Comparison of ENCODE assay signal across 22 mouse cellular contexts in the genomic region with DNA sequence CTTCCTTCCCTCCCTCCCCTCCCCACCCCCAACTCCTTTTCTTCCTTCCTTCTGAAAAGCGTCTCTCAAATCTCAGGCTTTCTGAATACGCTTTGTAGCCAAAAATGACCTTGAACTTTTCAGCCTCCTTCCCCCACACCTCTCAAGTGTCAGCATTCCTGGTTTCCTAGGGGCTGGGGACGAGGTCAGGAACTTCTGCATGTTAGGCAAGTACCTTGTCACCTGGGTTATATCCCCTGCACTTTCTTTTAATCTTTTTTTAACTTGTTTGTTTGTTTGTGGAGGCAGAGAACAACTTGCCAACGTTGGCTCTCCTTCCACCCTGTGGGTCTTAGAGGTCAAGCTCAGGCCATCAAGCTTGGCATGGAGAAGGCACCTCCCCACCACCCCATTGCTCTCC. TPM values are rescaled to one million over a fixed set of nuclear protein-coding genes. Genes with fewer than 3 reads are reported as not detected.
DNase-seq lines count a peak whose midpoint lies in the region; ATAC-seq lines count a peak whose summit lies in the region.
"Had no signal": no experiment of that assay in that cellular context is flagged by ENCODE, and none has a peak within 500 bp of the region (broad histone marks: within the 10 kb centered on the region; RNA-seq: fewer than 3 reads in every experiment).

No protein-coding gene starts in this region.

- no peak overlapping the region for H3K27ac ChIP-seq in heart, embryonic 12.5 days (ENCODE audit: poor library complexity, severe bottlenecking)
- 0 out of 2 replicates have a peak overlapping the region, but pooled peaks have one; percentile 28 for H3K27ac ChIP-seq in kidney, embryonic 16.5 days (ENCODE audit: low read length)
- peak overlapping the region; percentile 75 for H3K27ac ChIP-seq in intestine, embryonic 15.5 days
- H3K27ac ChIP-seq: embryonic facial prominence, embryonic 15.5 days; forebrain, embryonic 15.5 days; hindbrain, embryonic 10.5 days; hindbrain, embryonic 14.5 days had no signal

- DNase-seq in heart, adult 11 months = peak; percentile 52
- DNase-seq in kidney, postnatal 25 days = no peak
- DNase-seq in urinary bladder, postnatal 25 days (ENCODE audit: low spot score) = no peak
- no peak for DNase-seq in layer of hippocampus, adult 18-20 months (ENCODE audit: low spot score in 2 of 2)
- DNase-seq: adrenal gland, adult 8-10 months; adrenal gland, postnatal 36 days; B cell, adult 2 months; cerebellum, adult 11 months; cerebellum, adult 8-10 months; cerebellum, postnatal 14 days; embryo, embryonic 11 days; gastrocnemius, postnatal 10 days had no signal

- 25% methylated on average over 4 of the region's 4 CpGs for WGBS in heart, embryonic 12.5 days
- 17% methylated on average over 4 of the region's 4 CpGs for WGBS in kidney, embryonic 16.5 days
- 45% methylated on average over 4 of the region's 4 CpGs for WGBS in intestine, embryonic 15.5 days

- no peak overlapping the region for H3K4me3 ChIP-seq in heart, embryonic 12.5 days
- no peak overlapping the region for H3K4me3 ChIP-seq in kidney, embryonic 16.5 days (ENCODE audit: low read length)
- no peak overlapping the region for H3K4me3 ChIP-seq in intestine, embryonic 15.5 days (replicated peaks)
- H3K4me3 ChIP-seq: embryonic facial prominence, embryonic 15.5 days; erythroblast, embryonic 14.5 days; forebrain, embryonic 15.5 days; hindbrain, embryonic 10.5 days had no signal

- H3K4me2 ChIP-seq in heart, embryonic 12.5 days = no peak overlapping the region
- H3K4me2 ChIP-seq in kidney, embryonic 16.5 days (replicated peaks; ENCODE audit: low read depth, low read length) = no peak overlapping the region
- peak overlapping the region; percentile 26 for H3K4me2 ChIP-seq in intestine, embryonic 15.5 days (replicated peaks)
- H3K4me2 ChIP-seq: embryonic facial prominence, embryonic 15.5 days; forebrain, embryonic 15.5 days; hindbrain, embryonic 14.5 days had no signal

- H3K36me3 ChIP-seq in heart, embryonic 12.5 days = no peaks in the 10 kb centered on the region
- no peaks in the 10 kb centered on the region for H3K36me3 ChIP-seq in kidney, embryonic 16.5 days (ENCODE audit: insufficient read depth, low read length)
- no peaks in the 10 kb centered on the region for H3K36me3 ChIP-seq in intestine, embryonic 15.5 days
- H3K36me3 ChIP-seq: embryonic facial prominence, embryonic 15.5 days; forebrain, embryonic 15.5 days; hindbrain, embryonic 10.5 days had no signal

- H3K9me3 ChIP-seq in heart, embryonic 12.5 days (replicated peaks) = no peaks in the 10 kb centered on the region
- H3K9me3 ChIP-seq in kidney, embryonic 16.5 days (ENCODE audit: low read length) = no peaks in the 10 kb centered on the region
- H3K9me3 ChIP-seq in intestine, embryonic 15.5 days = no peaks in the 10 kb centered on the region
- H3K9me3 ChIP-seq: embryonic facial prominence, embryonic 15.5 days; forebrain, embryonic 15.5 days; hindbrain, embryonic 10.5 days had no signal

- no peaks in the 10 kb centered on the region for H3K27me3 ChIP-seq in heart, embryonic 12.5 days (replicated peaks)
- no peaks in the 10 kb centered on the region for H3K27me3 ChIP-seq in kidney, embryonic 16.5 days (ENCODE audit: insufficient read depth, low read length)
- H3K27me3 ChIP-seq in intestine, embryonic 15.5 days (replicated peaks) = no peaks in the 10 kb centered on the region
- H3K27me3 ChIP-seq: embryonic facial prominence, embryonic 15.5 days; forebrain, embryonic 15.5 days; Patski had no signal

- no peak for ATAC-seq in heart, embryonic 12.5 days (ENCODE audit: insufficient number of reproducible peaks, low FRiP score)
- no peak for ATAC-seq in kidney, embryonic 16.5 days (ENCODE audit: low FRiP score, low TSS enrichment)
- ATAC-seq in intestine, embryonic 15.5 days = peak; percentile 32
- ATAC-seq: CD4-positive, CD25-positive, alpha-beta regulatory T cell, adult 4 months; forebrain, embryonic 15.5 days; Patski had no signal

- H3K9ac ChIP-seq in heart, embryonic 12.5 days = no peak overlapping the region
- H3K9ac ChIP-seq in kidney, embryonic 16.5 days (replicated peaks; ENCODE audit: low read length) = no peak overlapping the region
- no peak overlapping the region for H3K9ac ChIP-seq in intestine, embryonic 15.5 days
- H3K9ac ChIP-seq: embryonic facial prominence, embryonic 15.5 days; forebrain, embryonic 15.5 days; hindbrain, embryonic 14.5 days had no signal

- peaks cover 40% of the 10 kb centered on the region for H3K4me1 ChIP-seq in heart, embryonic 12.5 days (replicated peaks)
- peaks cover 55% of the 10 kb centered on the region for H3K4me1 ChIP-seq in kidney, embryonic 16.5 days (ENCODE audit: insufficient read depth, low read length)
- peaks cover 19% of the 10 kb centered on the region; the same call in 1 of the 2 replicates for H3K4me1 ChIP-seq in intestine, embryonic 15.5 days (replicated peaks)

RNA-seq across cellular contexts. Expression of gene Suclg2, which starts 9.1 kb away (rescaled TPM):
- polyA plus RNA-seq in heart, embryonic 12.5 days (2016; fragmentation: Nextera tagmentation; extraction: Ambion mirVana) = 94.7 and 98.7 TPM in 2 replicates
- polyA plus RNA-seq in kidney, embryonic 16.5 days (2015; fragmentation: Nextera tagmentation; extraction: Ambion mirVana) = 121 and 128 TPM in 2 replicates
- polyA plus RNA-seq in intestine, embryonic 15.5 days (2015; fragmentation: Nextera tagmentation; extraction: Ambion mirVana) = 110 and 116 TPM in 2 replicates
- 10 to 100 TPM; 14.0 to 15.1 TPM for total RNA-seq in layer of hippocampus, adult 18-20 months (2021)
